Comparison of ENCODE assay signal across 16 mouse cellular contexts in the genomic region with DNA sequence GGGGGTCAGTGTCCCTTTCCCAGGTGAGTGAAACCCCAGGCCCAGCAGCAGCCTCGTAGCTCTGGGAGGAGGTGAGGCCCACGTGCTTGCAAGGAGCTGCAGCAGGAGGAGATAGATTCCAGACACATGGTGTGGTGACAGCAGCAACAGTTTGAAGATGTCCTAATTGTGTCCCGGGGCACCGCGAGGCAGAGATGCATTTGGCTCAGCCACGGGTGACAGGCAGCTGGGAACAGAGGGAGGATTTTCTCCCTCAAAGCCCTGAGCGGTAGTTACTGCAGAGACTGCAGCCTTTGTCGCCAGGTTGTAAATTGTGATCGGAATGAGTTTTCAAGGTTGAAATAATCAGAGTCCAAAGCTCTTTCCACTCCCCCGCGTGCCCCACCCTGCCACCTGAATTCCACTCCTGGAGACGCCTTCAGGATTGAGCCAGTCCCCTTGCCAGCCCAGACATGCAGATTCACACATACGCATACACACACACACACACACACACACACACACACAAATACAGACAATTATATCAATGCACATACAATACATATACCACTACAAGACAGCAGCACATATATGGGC.
DNase-seq lines count a peak whose midpoint lies in the region; ATAC-seq and TF ChIP-seq lines count a peak whose summit lies in the region.
"Had no signal": no experiment of that assay in that cellular context is flagged by ENCODE, and none has a peak within 500 bp of the region (broad histone marks: within the 10 kb centered on the region; RNA-seq: fewer than 3 reads in every experiment).

No protein-coding gene starts in this region.

- H3K4me1 ChIP-seq in cerebellum, adult 2 months (ENCODE audit: control insufficient read depth, insufficient read depth, low read length), result peaks cover 49% of the 10 kb centered on the region
- peaks cover 22% of the 10 kb centered on the region for H3K4me1 ChIP-seq in midbrain, embryonic 13.5 days (replicated peaks)
- H3K4me1 ChIP-seq in midbrain, embryonic 10.5 days, result peaks cover 22% of the 10 kb centered on the region
- H3K4me1 ChIP-seq in intestine, embryonic 16.5 days (ENCODE audit: control insufficient read depth, insufficient read depth, low read length), result peaks cover 26% of the 10 kb centered on the region
- H3K4me1 ChIP-seq in small intestine, adult 2 months (ENCODE audit: control insufficient read depth, insufficient read depth, insufficient read length, low read length), result peaks cover 34% of the 10 kb centered on the region
- peaks cover 20% of the 10 kb centered on the region for H3K4me1 ChIP-seq in heart, embryonic 12.5 days (replicated peaks)

- 17% methylated on average over 13 of the region's 13 CpGs for WGBS in cerebellum, adult 2 months
- WGBS in midbrain, embryonic 13.5 days, result 40% methylated on average over 13 of the region's 13 CpGs
- WGBS in midbrain, embryonic 10.5 days, result 65% methylated on average over 13 of the region's 13 CpGs
- 26% methylated on average over 13 of the region's 13 CpGs for WGBS in intestine, embryonic 16.5 days
- WGBS in small intestine, adult 2 months, result 25% methylated on average over 13 of the region's 13 CpGs
- 39% methylated on average over 13 of the region's 13 CpGs for WGBS in heart, embryonic 12.5 days

- no peaks in the 10 kb centered on the region for H3K27me3 ChIP-seq in cerebellum, adult 2 months (ENCODE audit: control insufficient read depth, insufficient read depth, low read length)
- H3K27me3 ChIP-seq in midbrain, embryonic 13.5 days, result no peaks in the 10 kb centered on the region
- H3K27me3 ChIP-seq in midbrain, embryonic 10.5 days (ENCODE audit: low read depth, poor library complexity, severe bottlenecking), result no peaks in the 10 kb centered on the region
- H3K27me3 ChIP-seq in intestine, embryonic 16.5 days (replicated peaks; ENCODE audit: control insufficient read depth, insufficient read depth, low read length), result no peaks in the 10 kb centered on the region
- no peaks in the 10 kb centered on the region for H3K27me3 ChIP-seq in small intestine, adult 2 months (ENCODE audit: control insufficient read depth, insufficient read depth, low read length)
- H3K27me3 ChIP-seq in heart, embryonic 12.5 days (replicated peaks), result peaks cover 36% of the 10 kb centered on the region; the same call in 1 of the 2 replicates

- no peak for TF ChIP-seq CTCF in cerebellum, adult 2 months (IDR thresholded peaks at IDR 0.05; ENCODE audit: borderline replicate concordance, insufficient read depth, low read depth, low read length)
- no peak for TF ChIP-seq CTCF in small intestine, adult 2 months (IDR thresholded peaks at IDR 0.05; ENCODE audit: extremely low read depth, insufficient read length, insufficient replicate concordance, low read depth, low read length)

- no peaks in the 10 kb centered on the region for H3K9me3 ChIP-seq in midbrain, embryonic 13.5 days
- H3K9me3 ChIP-seq in midbrain, embryonic 10.5 days (replicated peaks), result no peaks in the 10 kb centered on the region
- H3K9me3 ChIP-seq in intestine, embryonic 16.5 days (ENCODE audit: control insufficient read depth, low read length), result no peaks in the 10 kb centered on the region
- H3K9me3 ChIP-seq in heart, embryonic 12.5 days (replicated peaks), result no peaks in the 10 kb centered on the region
- H3K9me3 ChIP-seq: heart, embryonic 15.5 days had no signal

- H3K4me3 ChIP-seq in cerebellum, adult 2 months (replicated peaks; ENCODE audit: insufficient read depth, low read depth, low read length), result no peak overlapping the region
- H3K4me3 ChIP-seq in midbrain, embryonic 13.5 days (replicated peaks), result no peak overlapping the region
- H3K4me3 ChIP-seq in midbrain, embryonic 10.5 days, result no peak overlapping the region
- H3K4me3 ChIP-seq in intestine, embryonic 16.5 days (ENCODE audit: low read length), result no peak overlapping the region
- H3K4me3 ChIP-seq in small intestine, adult 2 months (ENCODE audit: low read depth, low read length), result 0 out of 2 replicates have a peak overlapping the region, but pooled peaks have one; percentile 5
- no peak overlapping the region for H3K4me3 ChIP-seq in heart, embryonic 12.5 days
- H3K4me3 ChIP-seq: heart, embryonic 15.5 days had no signal

- no peak overlapping the region for H3K4me2 ChIP-seq in midbrain, embryonic 13.5 days (replicated peaks)
- H3K4me2 ChIP-seq in intestine, embryonic 16.5 days (ENCODE audit: low read depth, low read length), result peak overlapping the region; percentile 11; the same call in 1 of the 2 replicates
- no peak overlapping the region for H3K4me2 ChIP-seq in heart, embryonic 12.5 days
- H3K4me2 ChIP-seq: heart, embryonic 15.5 days had no signal

- no peak for ATAC-seq in midbrain, embryonic 13.5 days
- ATAC-seq in intestine, embryonic 16.5 days, result peak; percentile 66
- ATAC-seq in heart, embryonic 12.5 days (ENCODE audit: insufficient number of reproducible peaks, low FRiP score), result no peak
- no peak for ATAC-seq in megakaryocyte, adult 5-6 weeks (ENCODE audit: poor library complexity, severe bottlenecking)
- ATAC-seq: activated CD4-positive, CD25-positive, alpha-beta regulatory T cell, adult 4 months; forebrain, embryonic 14.5 days had no signal

- TF ChIP-seq POLR2A in cerebellum, adult 2 months (IDR thresholded peaks at IDR 0.05; ENCODE audit: borderline replicate concordance, insufficient read depth, low read length), result no peak
- TF ChIP-seq POLR2A in small intestine, adult 2 months (IDR thresholded peaks at IDR 0.05; ENCODE audit: low read depth, low read length), result no peak

- no peaks in the 10 kb centered on the region for H3K36me3 ChIP-seq in midbrain, embryonic 13.5 days
- no peaks in the 10 kb centered on the region for H3K36me3 ChIP-seq in midbrain, embryonic 10.5 days
- no peaks in the 10 kb centered on the region for H3K36me3 ChIP-seq in intestine, embryonic 16.5 days (ENCODE audit: control insufficient read depth, insufficient read depth, low read length)
- no peaks in the 10 kb centered on the region for H3K36me3 ChIP-seq in small intestine, adult 2 months (ENCODE audit: control insufficient read depth, insufficient read depth, low read length)
- H3K36me3 ChIP-seq in heart, embryonic 12.5 days, result no peaks in the 10 kb centered on the region
- H3K36me3 ChIP-seq: heart, embryonic 15.5 days had no signal

- peak; percentile 51 for DNase-seq in cerebellum, adult 9-11 months
- DNase-seq in cerebellum, adult 2 months, result no peak
- DNase-seq in midbrain, embryonic 10.5 days (ENCODE audit: low spot score), result no peak
- DNase-seq: cerebellum, adult 18-20 months; kidney, postnatal 10 days; layer of hippocampus, adult 9-11 months; lung, adult 18-20 months; lung, postnatal 36 days had no signal

- no peak overlapping the region; the same call in none of the 2 replicates for H3K27ac ChIP-seq in cerebellum, adult 2 months (ENCODE audit: insufficient read depth, low read length)
- H3K27ac ChIP-seq in midbrain, embryonic 13.5 days, result peak overlapping the region; percentile 39
- H3K27ac ChIP-seq in midbrain, embryonic 10.5 days (replicated peaks), result no peak overlapping the region
- peak overlapping the region; percentile 96 for H3K27ac ChIP-seq in intestine, embryonic 16.5 days (ENCODE audit: low read length)
- peak overlapping the region; percentile 98 for H3K27ac ChIP-seq in small intestine, adult 2 months (ENCODE audit: insufficient read depth, low read depth, low read length)
- no peak overlapping the region for H3K27ac ChIP-seq in heart, embryonic 12.5 days (ENCODE audit: poor library complexity, severe bottlenecking)
- H3K27ac ChIP-seq: heart, embryonic 15.5 days had no signal

- 0 out of 2 replicates have a peak overlapping the region, but pooled peaks have one; percentile 28 for H3K9ac ChIP-seq in midbrain, embryonic 13.5 days (replicated peaks)
- H3K9ac ChIP-seq in intestine, embryonic 16.5 days (ENCODE audit: low read depth, low read length), result peak overlapping the region; percentile 43; the same call in 1 of the 2 replicates
- H3K9ac ChIP-seq in heart, embryonic 12.5 days, result no peak overlapping the region
- H3K9ac ChIP-seq: heart, embryonic 15.5 days had no signal

Comparison
In these comparisons a context has a peak if more than half of its experiments do, and no peak if none do; other contexts are left out.
1. H3K27ac ChIP-seq: peak in midbrain, embryonic 13.5 days (single experiment), intestine, embryonic 16.5 days (single experiment) and small intestine, adult 2 months (single experiment); none in cerebellum, adult 2 months (single experiment), midbrain, embryonic 10.5 days (single experiment) and heart, embryonic 12.5 days (single experiment).